Mouse (Mus musculus) forebrain, embryonic 14.5 days (tissue): ENCODE results near the gene Emc6. TPM values are rescaled to one million over a fixed set of nuclear protein-coding genes. Genes with fewer than 3 reads are reported as not detected.

ENCODE experiments used
- ATAC-seq: fragments of 200-750 bp; cut with Nextera tagmentation; 2 replicates; pipeline ENCODE4 v1.8.0; 2017; ENCODE audit warnings: mild to moderate bottlenecking, moderate library complexity
- DNase-seq: peaks from one replicate; pipeline ENCODE4 v3.0.0-alpha.2; 2015; ENCODE audit warnings: low spot score
- H3K27ac ChIP-seq: fragments of 300-500 bp; sonication (generic); 2 replicates; pipeline ENCODE4 v1.5.1; 2014; ENCODE audit warnings: low read depth, mild to moderate bottlenecking, control low read depth, low read length, moderate library complexity
- H3K27me3 ChIP-seq: fragments of 300-500 bp; sonication (generic); replicated peaks from 2 replicates; pipeline ENCODE4 v1.6.1; 2014; ENCODE audit warnings: low read length, control low read depth, mixed read lengths; ENCODE audit not compliant: control insufficient read depth, insufficient read depth
- H3K36me3 ChIP-seq: fragments of 300-500 bp; sonication (generic); 2 replicates; pipeline ENCODE4 v1.6.1; 2014; ENCODE audit warnings: low read length, control low read depth; ENCODE audit not compliant: control insufficient read depth, insufficient read depth
- H3K4me1 ChIP-seq: fragments of 300-500 bp; sonication (generic); 2 replicates; pipeline ENCODE4 v1.6.1; 2014; ENCODE audit warnings: antibody characterized with exemption, low read length, control low read depth; ENCODE audit not compliant: control insufficient read depth, insufficient read depth
- H3K4me2 ChIP-seq: fragments of 300-500 bp; sonication (generic); 2 replicates; pipeline ENCODE4 v1.6.1; 2014; ENCODE audit warnings: mild to moderate bottlenecking, control low read depth, low read length
- H3K4me3 ChIP-seq: fragments of 300-500 bp; sonication (generic); 2 replicates; pipeline ENCODE4 v1.5.1; 2014; ENCODE audit warnings: low read depth, low read length, control low read depth
- H3K9ac ChIP-seq: fragments of 300-500 bp; sonication (generic); 2 replicates; pipeline ENCODE4 v1.6.1; 2014; ENCODE audit warnings: mild to moderate bottlenecking, low read length, control low read depth, moderate library complexity
- H3K9me3 ChIP-seq: fragments of 300-500 bp; sonication (generic); replicated peaks from 2 replicates; pipeline ENCODE4 v1.6.1; 2016; ENCODE audit warnings: low read length, control low read depth, mixed read lengths; ENCODE audit not compliant: control insufficient read depth
- WGBS: fragments of 180-500 bp; shearing (Covaris S2); extraction: QIAGEN DNeasy Blood & Tissue Kit; methylation state at CpG from one replicate; pipeline ENCODE4 v1.1.7; 2014; 5-methylcytosine and 5-hydroxymethylcytosine counted together
- polyA plus RNA-seq: library from polyadenylated mRNA; unstranded; fragments of >200 nt; fragmentation: Nextera tagmentation; extraction: Ambion mirVana; gene quantifications from 2 replicates; pipeline ENCODE4 v1.2.1, GENCODE M21; 2014

The Emc6 gene
- polyA plus RNA-seq, 1 experiment from 2014 or later: 163 TPM

DNA sequence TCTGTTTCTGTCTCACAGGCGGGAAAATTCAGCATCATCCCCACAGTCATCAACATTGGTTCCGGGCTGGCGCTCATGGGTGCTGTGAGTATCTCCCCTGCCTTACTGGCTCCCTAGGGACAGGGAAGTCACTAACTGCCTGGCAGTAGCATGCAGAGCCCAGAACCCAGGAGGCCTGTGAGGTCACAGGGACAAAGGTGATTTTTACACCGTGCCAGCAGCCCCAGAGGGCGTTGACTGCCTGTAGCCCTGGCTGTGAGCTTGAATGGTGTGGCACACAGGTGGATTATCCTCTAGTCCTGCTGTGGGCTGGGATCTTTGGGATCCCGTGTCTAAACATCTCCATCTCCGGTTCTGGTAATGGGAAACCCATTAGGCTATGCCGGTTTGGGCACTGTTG is 8.8 kb downstream of the Emc6 start:
- no peak for ATAC-seq
- Histone ChIP-seq H3K27me3 (no peaks in the 10 kb centered on the region), H3K9me3 (no peaks in the 10 kb centered on the region), H3K4me3 (no peak overlapping the region), H3K4me2 (no peak overlapping the region), H3K4me1 (no peaks in the 10 kb centered on the region), H3K9ac (no peak overlapping the region), H3K36me3 (peaks cover 14% of the 10 kb centered on the region), H3K27ac (no peak overlapping the region)
- DNase-seq: no peak
- 85% methylated on average over 8 of the region's 8 CpGs for WGBS

DNA sequence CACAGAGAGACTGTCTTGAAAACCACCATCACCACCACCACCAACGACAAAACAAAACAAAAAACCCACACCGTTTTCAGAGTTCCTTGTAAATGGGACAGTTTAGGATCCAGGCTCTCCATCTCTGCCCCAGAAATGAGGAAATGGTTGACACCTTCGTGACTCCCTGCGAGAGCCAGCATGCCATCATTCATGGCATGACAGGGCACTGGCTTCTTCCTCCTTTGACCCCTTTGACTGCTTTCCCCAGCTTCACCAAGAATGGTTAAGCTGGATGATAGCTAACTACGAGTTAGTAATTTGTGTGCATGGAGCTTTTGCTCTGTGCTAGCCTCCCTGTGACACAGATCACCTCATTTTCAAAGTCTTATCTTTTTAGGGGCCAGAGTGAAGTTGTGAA is 14.6 kb downstream of the Emc6 start:
- no peaks in the 10 kb centered on the region for H3K9me3 ChIP-seq
- no peak for DNase-seq
- no peaks in the 10 kb centered on the region for H3K36me3 ChIP-seq
- peaks cover 20% of the 10 kb centered on the region; the same call in 1 of the 2 replicates for H3K27me3 ChIP-seq
- no peak overlapping the region for H3K4me3 ChIP-seq
- H3K27ac ChIP-seq: no peak overlapping the region
- WGBS: 85% methylated on average over 5 of the region's 5 CpGs
- H3K9ac ChIP-seq: no peak overlapping the region
- no peak for ATAC-seq
- H3K4me2 ChIP-seq: no peak overlapping the region
- no peaks in the 10 kb centered on the region for H3K4me1 ChIP-seq

DNA sequence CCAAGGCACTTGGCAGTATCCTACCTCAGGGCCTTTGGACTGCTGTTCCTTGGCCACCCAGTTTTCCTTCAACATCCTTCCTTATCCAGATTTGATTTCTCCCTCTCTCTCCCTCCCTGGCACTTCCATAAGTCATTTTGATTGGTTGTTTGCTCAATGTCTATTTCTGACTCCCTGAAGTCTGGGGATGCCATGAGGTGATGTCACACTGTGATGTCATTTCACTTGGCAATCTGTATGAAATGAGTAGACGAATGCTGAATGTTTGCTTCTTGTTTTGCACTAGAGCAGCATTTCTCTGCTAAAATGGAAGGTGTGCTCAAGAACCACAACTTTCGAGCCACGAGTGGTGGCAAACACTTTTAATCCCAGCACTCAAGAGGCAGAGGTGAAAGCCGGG is 15.2 kb downstream of the Emc6 start:
- Histone ChIP-seq H3K9ac (no peak overlapping the region), H3K36me3 (no peaks in the 10 kb centered on the region), H3K4me3 (no peak overlapping the region), H3K4me1 (no peaks in the 10 kb centered on the region), H3K27ac (no peak overlapping the region), H3K4me2 (no peak overlapping the region), H3K27me3 (peaks cover 20% of the 10 kb centered on the region; the same call in 1 of the 2 replicates), H3K9me3 (no peaks in the 10 kb centered on the region)
- no peak for DNase-seq
- whole genome bisulfite sequencing: 91% methylated on average over 4 of the region's 4 CpGs
- no peak for ATAC-seq

DNA sequence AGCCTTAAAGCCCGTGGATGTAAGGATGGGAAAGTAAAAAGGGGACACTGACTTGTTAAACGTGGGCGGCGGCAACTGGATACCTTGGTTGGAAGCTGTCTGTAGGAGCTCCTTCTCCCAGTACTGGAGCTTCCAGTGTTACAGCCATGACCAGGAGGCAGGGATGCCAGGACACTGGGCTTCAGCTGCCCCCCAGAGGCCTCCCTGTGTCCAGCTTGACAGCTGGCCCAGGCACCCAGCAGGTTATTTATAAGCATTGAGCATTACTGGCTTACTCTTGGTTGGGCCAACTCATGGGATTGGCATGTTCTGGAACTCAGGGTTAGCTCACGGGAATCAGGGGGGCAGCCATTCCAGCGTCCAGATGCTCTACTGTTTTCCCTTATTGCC is 16.0 kb downstream of the Emc6 start:
- peak overlapping the region; percentile 61; the same call in 1 of the 2 replicates for H3K4me2 ChIP-seq
- H3K4me1 ChIP-seq: no peaks in the 10 kb centered on the region
- H3K4me3 ChIP-seq: peak overlapping the region; percentile 33; the same call in 1 of the 2 replicates
- WGBS: 23% methylated on average over 6 of the region's 6 CpGs
- peaks cover 20% of the 10 kb centered on the region; the same call in 1 of the 2 replicates for H3K27me3 ChIP-seq
- DNase-seq (no peak), ATAC-seq (no peak)
- H3K36me3 ChIP-seq: no peaks in the 10 kb centered on the region
- H3K9me3 ChIP-seq: no peaks in the 10 kb centered on the region
- H3K9ac ChIP-seq: no peak overlapping the region
- no peak overlapping the region for H3K27ac ChIP-seq

DNA sequence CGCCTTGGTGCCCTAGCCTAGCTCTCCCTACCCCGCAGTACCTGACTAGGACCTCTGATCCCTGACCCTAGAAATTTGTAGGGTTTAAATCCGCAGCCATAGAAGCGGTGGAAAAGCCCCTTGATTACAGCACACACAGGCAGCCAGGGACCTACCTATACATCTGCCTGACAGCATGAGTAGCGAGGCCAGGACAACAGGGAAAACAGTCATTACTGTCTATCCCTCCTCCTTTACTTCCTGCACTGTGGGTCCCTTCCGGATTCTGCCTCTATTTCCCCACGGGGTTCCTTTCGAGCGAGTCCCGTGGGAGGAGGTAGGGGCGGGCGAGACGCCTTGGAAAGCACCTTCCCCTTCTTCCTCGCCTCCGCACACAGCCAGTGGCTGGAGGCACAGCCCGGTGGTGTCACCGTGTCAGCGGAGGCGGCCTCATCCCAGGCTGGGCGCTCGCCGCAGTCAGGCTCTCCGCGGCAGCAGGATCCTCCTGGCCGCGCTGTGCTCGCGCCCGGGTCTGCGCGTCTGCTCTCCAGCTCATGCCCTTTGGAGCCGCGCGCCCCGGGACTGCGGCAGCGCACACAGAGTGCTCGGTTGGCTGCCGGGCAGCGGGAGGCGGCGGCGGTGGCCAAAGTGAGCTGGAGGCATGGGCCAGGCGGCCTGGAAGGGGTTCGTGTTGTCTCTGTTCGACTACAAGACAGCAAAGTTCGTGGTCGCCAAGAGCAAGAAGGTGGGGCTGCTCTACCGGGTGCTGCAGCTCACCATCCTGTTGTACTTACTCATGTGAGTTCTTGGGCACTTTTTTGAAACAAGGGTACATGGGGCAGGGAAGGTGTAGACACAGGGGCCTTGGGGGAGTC is 16.7 kb downstream of the Emc6 start, which contains the start of gene P2rx5:
Gene P2rx5, plus strand, starts transcription at position 465 of the 854 bp plus-strand sequence.
- ATAC-seq (peak; percentile 29; the same call in 1 of the 2 replicates), DNase-seq (peak; percentile 20)
- H3K9me3 ChIP-seq: no peaks in the 10 kb centered on the region
- no peak within 1 kb of the TSS for H3K27ac ChIP-seq
- H3K9ac ChIP-seq: peak within 1 kb of the TSS; percentile 54
- 3% methylated on average over 49 of the region's 49 CpGs for WGBS
- H3K4me3 ChIP-seq: peak within 1 kb of the TSS; percentile 33
- H3K4me1 ChIP-seq: no peaks in the 10 kb centered on the region
- peak within 1 kb of the TSS; percentile 61 for H3K4me2 ChIP-seq
- H3K27me3 ChIP-seq: peaks cover 20% of the 10 kb centered on the region; the same call in 1 of the 2 replicates
- H3K36me3 ChIP-seq: no peaks in the 10 kb centered on the region

DNA sequence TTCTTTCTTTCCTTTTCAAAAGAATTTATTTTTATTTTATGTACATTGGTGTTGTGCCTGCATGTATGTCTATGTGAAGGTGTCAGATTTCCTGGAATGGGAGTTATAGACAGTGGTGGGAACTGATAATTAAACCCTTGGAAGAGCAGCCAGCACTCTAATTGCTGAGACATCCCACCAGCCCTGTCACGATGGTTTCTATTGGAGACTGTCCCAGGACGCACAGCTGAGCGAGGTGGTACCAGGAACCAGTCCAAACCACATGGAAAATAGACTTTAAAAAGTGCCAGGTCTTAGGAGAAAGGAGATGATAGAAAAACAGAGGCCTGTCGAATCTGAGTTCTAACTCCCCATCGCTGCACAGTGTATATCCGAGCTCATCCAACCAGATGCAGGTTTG is 21.8 kb downstream of the Emc6 start:
- ATAC-seq (no peak), DNase-seq (peak; percentile 54)
- 66% methylated on average over 6 of the region's 6 CpGs for WGBS

DNA sequence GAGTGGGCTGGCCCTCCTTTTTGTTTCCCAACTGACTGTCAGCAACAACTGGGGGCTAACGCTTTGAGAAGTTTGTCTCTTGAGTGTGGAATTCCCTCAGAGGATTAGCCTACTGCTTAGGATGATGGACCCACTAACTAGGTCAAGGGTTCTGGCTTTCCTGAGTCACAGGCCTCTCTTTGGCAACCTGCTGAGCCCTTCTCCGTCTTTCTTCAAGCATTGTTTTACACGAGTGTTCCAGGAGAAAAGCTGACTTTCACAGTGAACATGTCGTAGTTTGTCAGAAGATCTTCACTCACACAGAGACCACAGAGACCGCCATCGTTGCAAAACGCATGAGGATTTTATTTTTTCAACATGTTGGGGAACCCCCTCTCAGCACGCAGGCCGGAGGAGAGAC is 28.6 kb downstream of the Emc6 start:
- no peak for DNase-seq
- Histone ChIP-seq H3K4me2 (no peak overlapping the region), H3K36me3 (no peaks in the 10 kb centered on the region), H3K4me3 (no peak overlapping the region), H3K27me3 (no peaks in the 10 kb centered on the region), H3K27ac (no peak overlapping the region), H3K4me1 (no peaks in the 10 kb centered on the region), H3K9me3 (no peaks in the 10 kb centered on the region), H3K9ac (no peak overlapping the region)
- ATAC-seq: no peak
- WGBS: 68% methylated on average over 9 of the region's 9 CpGs

More for the DNA sequence above, 21.8 kb downstream of the Emc6 start:
- Histone ChIP-seq H3K27ac (no peak overlapping the region), H3K9ac (no peak overlapping the region), H3K4me3 (no peak overlapping the region), H3K9me3 (no peaks in the 10 kb centered on the region), H3K27me3 (peaks cover 8% of the 10 kb centered on the region; the same call in 1 of the 2 replicates), H3K4me2 (no peak overlapping the region), H3K4me1 (no peaks in the 10 kb centered on the region), H3K36me3 (no peaks in the 10 kb centered on the region)

DNA sequence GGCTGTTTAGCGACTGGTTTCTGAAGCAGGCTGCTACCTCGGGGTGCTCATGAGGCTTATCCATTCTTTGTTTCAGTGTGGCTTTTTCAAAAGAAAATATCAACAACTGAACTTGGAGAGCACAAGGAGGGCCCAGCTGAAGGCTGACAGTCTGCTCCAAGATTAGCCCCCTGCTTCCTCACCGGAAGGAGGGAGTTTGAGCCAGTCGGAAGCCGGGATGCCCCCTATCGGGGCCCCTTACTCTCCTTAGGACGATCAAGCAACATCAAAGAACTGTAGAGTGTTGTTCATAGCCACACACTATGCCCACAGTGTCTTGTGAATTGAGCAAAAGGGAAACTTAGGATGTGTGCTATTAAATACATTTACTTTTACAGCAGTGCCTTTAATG is 29.9 kb downstream of the Emc6 start:
- no peak overlapping the region for H3K4me2 ChIP-seq
- no peak overlapping the region for H3K4me3 ChIP-seq
- DNase-seq (no peak), ATAC-seq (no peak)
- H3K4me1 ChIP-seq: no peaks in the 10 kb centered on the region
- no peaks in the 10 kb centered on the region for H3K9me3 ChIP-seq
- no peak overlapping the region for H3K9ac ChIP-seq
- WGBS: 60% methylated on average over 7 of the region's 7 CpGs
- no peaks in the 10 kb centered on the region for H3K27me3 ChIP-seq
- H3K36me3 ChIP-seq: no peaks in the 10 kb centered on the region
- no peak overlapping the region for H3K27ac ChIP-seq
